Mouse (Mus musculus) hindbrain, postnatal 0 days (tissue): ENCODE results near the gene Tmem53. TPM values are rescaled to one million over a fixed set of nuclear protein-coding genes. Genes with fewer than 3 reads are reported as not detected.
A peak's percentile ranks its signal among the peaks of the same experiment; 100 is the strongest.

ENCODE experiments used
- ATAC-seq: fragments of 200-750 bp; cut with Nextera tagmentation; 2 replicates; pipeline ENCODE4 v1.8.0; 2017; ENCODE audit warnings: mild to moderate bottlenecking, moderate TSS enrichment, moderate library complexity
- DNase-seq: peaks from one replicate; pipeline ENCODE4 v3.0.0-alpha.2; 2015; ENCODE audit warnings: low spot score
- H3K27ac ChIP-seq: fragments of 300-500 bp; sonication (generic); 2 replicates; pipeline ENCODE4 v1.5.1; 2014; ENCODE audit warnings: mild to moderate bottlenecking
- H3K27me3 ChIP-seq: fragments of 300-500 bp; sonication (generic); 2 replicates; pipeline ENCODE4 v1.6.1; 2014; ENCODE audit warnings: low read length, mixed read lengths; ENCODE audit not compliant: insufficient read depth
- H3K36me3 ChIP-seq: fragments of 300-500 bp; sonication (generic); 2 replicates; pipeline ENCODE4 v1.6.1; 2014; ENCODE audit warnings: low read length, mixed read lengths; ENCODE audit not compliant: insufficient read depth
- H3K4me1 ChIP-seq: fragments of 300-500 bp; sonication (generic); 2 replicates; pipeline ENCODE4 v1.6.1; 2014; ENCODE audit warnings: antibody characterized with exemption, low read length, mixed read lengths; ENCODE audit not compliant: insufficient read depth
- H3K4me2 ChIP-seq: fragments of 300-500 bp; sonication (generic); 2 replicates; pipeline ENCODE4 v1.6.1; 2014; ENCODE audit warnings: low read depth, mild to moderate bottlenecking, low read length, moderate library complexity, mixed read lengths
- H3K4me3 ChIP-seq: fragments of 300-500 bp; sonication (generic); 2 replicates; pipeline ENCODE4 v1.5.1; 2014; ENCODE audit warnings: low read length
- H3K9ac ChIP-seq: fragments of 300-500 bp; sonication (generic); replicated peaks from 2 replicates; pipeline ENCODE4 v1.6.1; 2014; ENCODE audit warnings: mild to moderate bottlenecking, low read length, moderate library complexity, mixed read lengths
- H3K9me3 ChIP-seq: fragments of 300-500 bp; sonication (generic); 2 replicates; pipeline ENCODE4 v1.6.1; 2016; ENCODE audit warnings: low read length, mixed read lengths
- CTCF ChIP-seq: IDR thresholded peaks from 2 replicates; pipeline ENCODE4 v1.5.1; 2016; ENCODE audit warnings: antibody characterized with exemption, control low read depth, low read depth
- WGBS: fragments of 180-500 bp; shearing (Covaris S2); extraction: QIAGEN DNeasy Blood & Tissue Kit; methylation state at CpG from one replicate; pipeline ENCODE4 v1.1.7; 2014; 5-methylcytosine and 5-hydroxymethylcytosine counted together
- polyA plus RNA-seq: library from polyadenylated mRNA; unstranded; fragments of >200 nt; fragmentation: Nextera tagmentation; extraction: Ambion mirVana; gene quantifications from 2 replicates; pipeline ENCODE4 v1.2.1, GENCODE M21; 2015
- total RNA-seq: library from RNA; depleted of rRNA; stranded (reverse); fragments of >200 nt; gene quantifications from 2 replicates; pipeline ENCODE4 v1.2.3, GENCODE M21; 2014

Tmem53 gene
- total and polyA plus RNA-seq, 2 experiments from 2014 or later: 14.0 to 16.5 TPM

DNA sequence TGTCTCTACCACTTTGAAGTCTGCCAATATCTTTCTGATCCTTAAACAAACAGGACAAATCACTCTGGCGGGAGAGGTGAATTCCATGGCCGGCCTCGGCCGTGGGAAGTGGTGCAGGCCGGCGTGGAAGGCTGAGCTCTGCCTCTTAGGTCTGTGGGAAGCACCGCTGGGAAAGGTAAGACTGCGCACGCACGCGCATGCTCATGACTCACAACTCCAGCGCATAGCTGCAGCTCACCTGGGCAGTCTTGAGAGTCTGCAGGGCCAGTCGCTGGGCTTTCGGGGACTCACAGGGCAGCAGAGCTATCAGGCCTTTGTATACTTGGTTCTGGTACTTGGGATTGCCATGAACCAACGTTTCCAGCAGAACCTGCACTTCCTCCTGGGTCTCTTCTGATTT lies 22.2 kb upstream of the Tmem53 start:
- no peak overlapping the region for H3K9ac ChIP-seq
- no peaks in the 10 kb centered on the region for H3K27me3 ChIP-seq
- no peak for TF ChIP-seq CTCF
- H3K27ac ChIP-seq: no peak overlapping the region
- H3K4me1 ChIP-seq: no peaks in the 10 kb centered on the region
- no peaks in the 10 kb centered on the region for H3K9me3 ChIP-seq
- 81% methylated on average over 15 of the region's 15 CpGs for WGBS
- no peak overlapping the region for H3K4me3 ChIP-seq
- no peaks in the 10 kb centered on the region for H3K36me3 ChIP-seq
- no peak overlapping the region for H3K4me2 ChIP-seq
- no peak for DNase-seq
- no peak for ATAC-seq

DNA sequence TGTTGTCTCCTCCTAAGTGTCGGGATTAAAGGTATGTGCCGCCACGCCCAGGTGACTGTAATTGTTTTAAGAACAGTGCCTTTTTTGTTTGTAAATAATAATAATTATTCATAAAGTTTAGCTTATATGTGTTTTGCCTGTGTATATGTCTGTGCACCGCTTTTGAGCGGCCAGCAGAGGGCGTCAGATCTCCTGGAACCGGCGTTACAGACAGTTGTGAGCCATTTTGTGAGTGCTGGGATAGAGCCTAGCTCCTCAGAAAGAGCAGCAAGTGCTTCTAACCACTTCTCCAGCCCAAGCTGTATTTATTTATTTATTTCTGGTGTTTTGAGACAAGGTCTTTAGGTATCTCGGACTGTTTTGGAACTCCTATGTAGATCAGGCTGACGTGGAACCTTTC lies 21.4 kb upstream of the Tmem53 start:
- no peak for DNase-seq
- Histone ChIP-seq H3K4me2 (no peak overlapping the region), H3K9ac (no peak overlapping the region), H3K36me3 (no peaks in the 10 kb centered on the region), H3K4me3 (no peak overlapping the region), H3K9me3 (no peaks in the 10 kb centered on the region), H3K27ac (no peak overlapping the region), H3K27me3 (no peaks in the 10 kb centered on the region), H3K4me1 (no peaks in the 10 kb centered on the region)
- WGBS: 54% methylated on average over 10 of the region's 10 CpGs
- peak; percentile 55 for TF ChIP-seq CTCF
- no peak for ATAC-seq

DNA sequence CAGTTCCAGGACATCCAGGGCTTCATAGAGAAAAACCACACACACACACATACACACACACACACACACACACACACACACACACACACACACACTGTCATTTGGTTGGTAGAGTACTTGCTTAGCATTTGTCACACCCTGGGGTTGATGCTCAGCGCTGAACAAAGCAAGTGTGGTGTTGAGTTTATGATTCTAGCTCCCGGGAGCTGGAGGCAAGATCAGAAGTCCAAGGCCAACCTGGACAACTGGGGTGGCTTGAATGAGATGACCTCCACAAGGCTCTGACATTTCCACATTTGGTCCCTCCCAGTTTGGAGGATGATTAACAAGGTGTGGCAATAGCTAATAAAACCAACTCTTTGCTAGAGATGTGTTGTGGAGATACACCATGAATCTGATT lies 20.5 kb upstream of the Tmem53 start:
- TF ChIP-seq CTCF: no peak
- no peaks in the 10 kb centered on the region for H3K4me1 ChIP-seq
- DNase-seq (no peak), ATAC-seq (no peak)
- no peak overlapping the region for H3K27ac ChIP-seq
- H3K4me2 ChIP-seq: no peak overlapping the region
- no peaks in the 10 kb centered on the region for H3K36me3 ChIP-seq
- no peaks in the 10 kb centered on the region for H3K9me3 ChIP-seq
- H3K9ac ChIP-seq: no peak overlapping the region
- H3K4me3 ChIP-seq: no peak overlapping the region
- no peaks in the 10 kb centered on the region for H3K27me3 ChIP-seq
- 95% methylated on average over 2 of the region's 2 CpGs for WGBS

DNA sequence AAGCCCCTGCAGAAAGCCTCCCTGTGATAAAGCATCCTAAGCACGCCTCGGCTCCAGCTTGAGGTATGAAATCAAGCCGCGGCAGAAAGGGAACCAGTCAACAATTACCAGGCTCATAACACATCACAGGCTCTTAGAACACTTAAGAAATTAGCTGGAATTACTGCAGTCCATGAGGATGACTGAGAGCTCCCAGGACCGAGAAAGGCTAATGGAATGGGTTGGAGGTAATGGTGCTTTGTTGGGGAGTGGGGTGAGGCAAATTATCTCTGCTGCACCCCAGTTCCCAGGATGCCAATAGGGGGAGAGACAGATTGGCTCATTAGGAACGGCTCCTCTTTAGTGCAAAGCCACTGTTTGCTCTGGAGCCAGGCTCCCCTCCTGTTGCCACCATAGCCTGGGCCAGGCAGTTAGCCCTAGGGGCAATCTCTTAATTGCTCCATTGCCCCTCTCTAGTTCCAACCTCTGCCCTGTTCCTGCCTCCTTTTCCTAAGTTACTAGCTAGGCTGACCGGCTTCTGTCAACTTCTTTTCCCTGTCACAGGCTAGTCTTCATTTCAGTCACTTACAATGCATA lies 17.5 kb upstream of the Tmem53 start:
- no peak for TF ChIP-seq CTCF

DNA sequence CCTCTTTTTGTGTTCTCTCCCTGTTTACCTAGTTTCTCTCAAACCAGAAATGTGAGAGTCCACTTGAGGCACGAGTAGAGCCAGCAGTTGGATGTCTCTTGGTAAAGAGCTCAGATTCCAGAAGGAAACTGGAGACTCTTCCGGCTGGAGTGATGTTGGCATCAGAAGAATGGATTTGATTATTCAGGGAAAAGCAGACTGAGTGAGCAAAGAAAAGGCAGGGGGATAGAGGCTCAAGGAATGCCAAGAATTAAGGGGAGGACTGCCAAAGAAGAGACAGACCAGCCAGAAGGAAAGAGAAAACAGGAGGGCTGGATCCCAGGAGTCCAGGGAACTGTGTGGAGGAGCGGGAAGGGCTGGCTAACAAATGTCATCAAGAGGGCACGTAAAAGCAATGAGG lies 15.9 kb upstream of the Tmem53 start:
- WGBS: 37% methylated on average over 4 of the region's 4 CpGs
- Histone ChIP-seq H3K27me3 (no peaks in the 10 kb centered on the region), H3K4me2 (no peak overlapping the region), H3K36me3 (no peaks in the 10 kb centered on the region), H3K4me3 (no peak overlapping the region), H3K4me1 (0 out of 2 replicates have a peak, but pooled peaks cover under 1% of the 10 kb centered on the region), H3K27ac (0 out of 2 replicates have a peak overlapping the region, but pooled peaks have one; percentile 1), H3K9me3 (no peaks in the 10 kb centered on the region), H3K9ac (no peak overlapping the region)
- no peak for DNase-seq
- TF ChIP-seq CTCF: no peak
- ATAC-seq: no peak

More for the DNA sequence above, 17.5 kb upstream of the Tmem53 start:
- Histone ChIP-seq H3K4me2 (no peak overlapping the region), H3K27ac (no peak overlapping the region), H3K4me1 (no peaks in the 10 kb centered on the region), H3K27me3 (no peaks in the 10 kb centered on the region), H3K9ac (no peak overlapping the region), H3K9me3 (no peaks in the 10 kb centered on the region), H3K36me3 (no peaks in the 10 kb centered on the region), H3K4me3 (no peak overlapping the region)
- ATAC-seq (no peak), DNase-seq (no peak)
- 70% methylated on average over 7 of the region's 7 CpGs for WGBS

DNA sequence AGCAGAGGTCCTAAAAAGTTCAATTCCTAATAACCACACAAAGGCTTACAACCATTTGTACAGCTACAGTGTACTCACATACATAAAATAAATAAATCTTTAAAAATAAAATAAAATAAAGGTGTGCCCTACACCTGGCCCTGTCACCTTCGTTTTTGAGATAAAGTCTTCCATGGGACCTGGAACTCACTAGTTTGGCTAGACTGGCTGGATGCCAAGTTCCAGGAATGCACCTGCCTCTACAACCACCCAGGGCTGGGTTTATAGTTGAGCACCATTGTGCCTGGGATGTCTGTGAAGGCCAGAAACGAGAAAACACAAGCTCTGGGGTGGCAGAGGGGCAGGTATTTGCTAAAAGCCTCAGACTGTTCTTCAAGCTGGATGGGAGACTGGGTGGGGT lies 12.6 kb upstream of the Tmem53 start:
- H3K36me3 ChIP-seq: no peaks in the 10 kb centered on the region
- WGBS: 62% methylated on average over 2 of the region's 2 CpGs
- no peak overlapping the region for H3K4me2 ChIP-seq
- no peak for TF ChIP-seq CTCF
- ATAC-seq (no peak), DNase-seq (no peak)
- H3K9ac ChIP-seq: no peak overlapping the region
- H3K27ac ChIP-seq: no peak overlapping the region
- H3K4me3 ChIP-seq: no peak overlapping the region
- 0 out of 2 replicates have a peak, but pooled peaks cover 2% of the 10 kb centered on the region for H3K4me1 ChIP-seq
- H3K27me3 ChIP-seq: no peaks in the 10 kb centered on the region
- no peaks in the 10 kb centered on the region for H3K9me3 ChIP-seq

DNA sequence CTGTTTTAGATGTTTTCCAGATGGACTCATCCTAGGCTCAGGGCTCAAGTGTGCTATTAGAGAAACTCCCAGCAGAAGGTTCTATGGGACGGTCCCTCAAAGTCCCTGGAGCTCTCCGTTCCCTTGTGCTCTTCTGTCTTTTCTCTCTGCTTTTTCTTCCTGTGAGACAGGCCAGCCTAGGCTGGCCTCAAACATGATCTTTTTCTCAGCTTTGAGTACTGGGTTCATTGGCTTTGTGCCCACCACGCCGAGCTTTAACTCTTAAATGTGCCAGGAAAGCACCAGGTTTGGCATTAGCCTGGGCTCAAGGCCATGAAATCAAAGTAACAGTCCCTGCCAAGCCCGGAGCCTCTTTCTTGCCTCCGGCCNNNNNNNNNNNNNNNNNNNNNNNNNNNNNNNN lies 10.9 kb upstream of the Tmem53 start:
- peak; percentile 81 for DNase-seq
- Histone ChIP-seq H3K4me2 (no peak overlapping the region), H3K9ac (no peak overlapping the region), H3K36me3 (no peaks in the 10 kb centered on the region), H3K4me3 (no peak overlapping the region), H3K9me3 (no peaks in the 10 kb centered on the region), H3K4me1 (0 out of 2 replicates have a peak, but pooled peaks cover 2% of the 10 kb centered on the region), H3K27ac (no peak overlapping the region), H3K27me3 (no peaks in the 10 kb centered on the region)
- WGBS: 44% methylated on average over 6 of the region's 6 CpGs
- ATAC-seq: peak; percentile 53; the same call in 1 of the 2 replicates
- no peak for TF ChIP-seq CTCF
